Mouse (Mus musculus) lung, postnatal 14 days (tissue): ENCODE measurements around the gene Accsl.

Experiments
- DNase-seq: peaks from one replicate; pipeline ENCODE4 v3.0.0; 2021

Accsl gene

DNA sequence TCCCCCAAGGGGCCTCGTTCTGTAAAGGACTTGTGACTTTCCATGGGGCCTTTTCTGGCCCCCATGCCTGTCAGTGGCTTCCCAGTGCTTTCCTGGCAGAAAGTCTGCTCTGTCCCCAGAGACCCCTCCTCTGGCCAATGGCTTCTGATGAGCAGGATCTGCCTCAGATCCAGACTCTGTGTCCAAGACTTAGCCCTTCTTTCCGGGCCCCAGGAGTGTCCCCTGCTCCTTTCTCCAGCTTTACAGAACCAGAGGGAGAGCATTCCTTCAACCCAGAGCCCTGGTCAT lies 5.2 kb upstream of the Accsl start:
- no peak for DNase-seq

DNA sequence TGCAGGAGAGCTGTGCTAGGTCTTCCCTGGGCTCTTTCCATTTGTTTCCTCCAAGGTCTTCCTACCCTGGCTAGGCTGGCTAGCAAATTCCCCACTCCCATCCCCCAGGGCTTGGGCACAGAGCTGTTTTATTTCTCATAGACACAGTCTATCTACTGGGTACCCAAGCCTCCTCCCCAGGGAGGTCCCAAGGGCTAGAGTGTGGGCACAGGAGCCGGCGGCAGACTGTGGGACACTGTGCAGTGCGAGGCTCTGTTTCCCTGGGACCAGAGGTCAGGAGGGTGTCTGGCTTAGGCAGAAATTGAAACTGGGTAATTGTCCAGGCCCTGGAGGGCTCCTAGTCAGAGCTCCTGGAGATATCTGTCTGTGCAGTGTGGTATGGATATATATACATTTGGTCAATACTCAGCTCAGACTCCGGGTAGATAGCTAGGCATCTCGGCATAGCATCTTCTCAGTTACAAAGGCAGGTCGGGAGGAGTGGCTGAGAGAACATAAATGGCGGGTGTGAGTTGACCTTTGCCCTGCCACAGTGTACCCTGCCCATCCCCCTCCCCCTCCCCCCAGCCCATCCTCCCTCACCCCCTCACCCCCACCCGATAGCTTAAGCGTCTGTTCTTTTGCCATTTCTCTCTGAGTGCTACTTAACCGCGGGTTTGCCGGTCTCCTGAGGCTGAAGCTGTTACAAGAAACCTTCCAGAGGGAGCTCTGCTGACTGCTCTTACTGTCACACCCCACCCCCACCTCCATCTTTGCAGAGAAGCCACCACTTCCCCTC lies 4.7 kb upstream of the Accsl start:
- no peak for DNase-seq

GRCm38 (mm10) chr2:93872257-93872656 lies 3.3 kb upstream of the Accsl start:
- DNase-seq, result no peak

GRCm38 (mm10) chr2:93871411-93871925 lies 2.5 kb upstream of the Accsl start:
- no peak for DNase-seq

- DNase-seq, result peak; percentile 83
These were observed 1.9 kb upstream of the Accsl start for GRCm38 (mm10) chr2:93870842-93871241.

DNA sequence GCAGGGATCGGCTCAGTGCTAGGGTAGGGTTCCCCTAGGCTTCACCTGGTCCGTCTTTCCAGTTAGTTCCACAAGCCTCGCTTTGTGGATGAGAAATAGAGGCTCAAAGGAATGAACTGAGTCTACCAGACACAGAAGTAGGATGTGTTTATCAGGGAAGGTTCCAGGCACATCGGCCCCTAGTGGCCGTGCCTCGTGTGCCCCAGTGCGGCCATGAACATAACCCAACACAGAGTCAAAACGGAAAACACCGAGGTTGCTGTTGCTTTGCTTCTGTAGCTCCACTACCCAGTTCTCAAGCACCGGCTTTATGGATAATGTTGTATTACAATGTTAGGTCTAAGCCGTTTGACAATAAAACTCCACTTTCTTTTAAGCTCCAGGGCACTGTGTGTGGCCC lies 391 bp downstream of the Accsl start:
- DNase-seq, result no peak

GRCm38 (mm10) chr2:93863229-93863628 lies 5.7 kb downstream of the Accsl start:
- DNase-seq, result no peak

GRCm38 (mm10) chr2:93858845-93859244 lies 10.1 kb downstream of the Accsl start:
- DNase-seq, result no peak

GRCm38 (mm10) chr2:93851303-93851702 lies 17.7 kb downstream of the Accsl start:
- no peak for DNase-seq

- no peak for DNase-seq
These were observed 18.5 kb downstream of the Accsl start for GRCm38 (mm10) chr2:93850317-93850944.

DNA sequence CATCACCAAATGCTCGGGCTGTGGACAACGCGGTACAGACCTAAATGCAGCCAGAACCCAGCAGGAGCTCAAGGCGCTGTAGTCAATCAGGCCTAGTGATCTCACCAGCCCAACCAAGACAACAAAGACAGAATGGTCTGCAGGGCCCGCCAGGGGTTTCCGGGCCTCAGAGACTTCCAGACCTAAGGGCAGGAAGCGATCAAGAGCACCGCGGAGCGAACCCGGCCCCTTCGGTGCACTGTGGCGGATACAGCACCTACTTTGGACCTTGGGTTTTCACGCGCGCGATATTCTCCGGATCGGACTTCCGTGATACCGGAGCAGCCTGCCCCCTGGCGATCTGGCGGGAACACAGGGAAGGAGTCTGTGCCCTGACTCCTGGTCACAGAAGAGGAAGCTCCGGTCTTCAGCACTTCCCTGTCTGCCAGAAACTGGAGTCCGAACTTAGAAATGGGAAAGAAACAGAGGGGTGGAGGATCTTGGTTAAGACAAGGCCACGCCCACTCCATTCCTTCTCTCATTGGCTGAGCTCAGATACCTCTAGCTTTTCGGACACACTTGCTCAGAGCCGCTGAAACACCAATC lies 19.4 kb downstream of the Accsl start, which contains the start of gene Accs:
Accs (minus strand) TSS at position 439 of the 585 bp plus-strand sequence.
- DNase-seq, result peak; percentile 79

GRCm38 (mm10) chr2:93841349-93841748 lies 27.6 kb downstream of the Accsl start:
- no peak for DNase-seq

- DNase-seq, result no peak
These were observed 28.8 kb downstream of the Accsl start for GRCm38 (mm10) chr2:93840109-93840508.

- DNase-seq, result no peak
These were observed 30.0 kb downstream of the Accsl start for GRCm38 (mm10) chr2:93838931-93839330.

GRCm38 (mm10) chr2:93836232-93836785 lies 32.6 kb downstream of the Accsl start:
- no peak for DNase-seq

DNA sequence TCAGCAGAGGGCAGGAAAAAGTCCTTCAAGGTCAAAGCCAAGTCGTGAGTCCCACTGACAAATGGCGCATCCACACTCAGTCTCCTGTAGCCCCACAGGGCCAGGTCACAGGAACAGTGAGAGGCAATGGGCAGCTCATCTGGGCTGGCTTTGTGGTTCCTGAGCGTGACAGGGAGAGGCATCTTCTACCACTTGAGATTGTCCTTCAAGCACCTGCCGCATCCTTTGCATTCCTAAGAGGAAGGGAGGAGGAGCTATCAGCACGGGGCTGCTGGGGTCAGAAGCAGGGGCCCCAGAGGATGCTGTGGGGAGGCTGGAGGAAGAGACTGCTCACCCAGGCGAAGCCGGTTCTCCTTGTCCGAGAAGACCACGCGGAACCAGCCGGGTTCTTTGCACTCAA lies 33.4 kb downstream of the Accsl start:
- no peak for DNase-seq

DNA sequence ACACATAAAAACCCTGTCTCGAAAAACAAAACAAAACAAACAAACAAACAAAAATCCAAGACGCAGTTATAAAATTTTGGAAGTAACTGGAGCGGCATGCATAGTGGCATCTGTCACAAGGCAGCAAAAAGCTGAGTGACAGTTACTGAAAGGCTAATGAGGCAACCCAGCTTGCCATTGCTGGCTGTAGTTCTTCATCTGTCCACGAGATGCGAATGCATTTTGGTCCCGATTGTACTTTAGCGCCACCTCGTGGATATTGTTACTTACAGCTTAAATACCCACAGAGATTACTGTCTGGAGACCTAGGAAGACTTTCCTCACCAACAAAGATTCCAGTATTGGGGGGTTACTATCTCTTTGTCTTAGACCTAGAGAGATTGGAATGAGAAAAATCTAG lies 45.4 kb downstream of the Accsl start:
- DNase-seq, result peak; percentile 85

GRCm38 (mm10) chr2:93822045-93822749 lies 46.8 kb downstream of the Accsl start, which contains the start of gene Ext2:
Gene Ext2, minus strand, starts transcription at chr2:93822568.
- DNase-seq, result peak; percentile 94

DNA sequence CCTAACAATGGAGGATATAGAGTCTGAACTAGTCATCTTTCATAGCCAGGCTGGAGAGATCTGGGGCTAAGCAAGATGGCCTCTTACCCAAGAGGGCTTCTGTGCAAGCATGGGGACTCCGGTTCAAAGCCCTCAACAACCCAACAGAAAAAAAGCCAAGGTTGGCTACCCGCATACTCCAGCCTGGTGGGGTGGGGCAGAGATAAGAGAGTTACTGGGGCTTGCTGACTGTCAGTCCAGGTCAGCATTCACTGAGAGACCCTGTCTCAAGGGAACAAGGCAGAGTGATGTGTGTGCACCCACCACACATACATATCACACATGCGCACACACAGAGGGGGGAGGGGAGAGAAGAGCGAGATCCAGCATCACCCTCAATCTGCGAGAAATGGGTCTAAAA lies 51.2 kb downstream of the Accsl start:
- no peak for DNase-seq

- DNase-seq, result no peak
These were observed 55.6 kb downstream of the Accsl start for GRCm38 (mm10) chr2:93813343-93813742.

- DNase-seq, result peak; percentile 77
These were observed 57.1 kb downstream of the Accsl start for GRCm38 (mm10) chr2:93811812-93812211.

GRCm38 (mm10) chr2:93809931-93810330 lies 59.0 kb downstream of the Accsl start:
- peak; percentile 58 for DNase-seq

GRCm38 (mm10) chr2:93808071-93808470 lies 60.9 kb downstream of the Accsl start:
- no peak for DNase-seq
